Mouse (Mus musculus) CH12.LX (cell line): ENCODE data around the gene Sema7a. TPM values are rescaled to one million over a fixed set of nuclear protein-coding genes. Genes with fewer than 3 reads are reported as not detected.

Experiments used
- DNase-seq: peaks from one replicate; pipeline ENCODE4 v3.0.0-alpha.2; 2013; ENCODE audit errors: extremely low read depth
- H3K27ac ChIP-seq: 2 replicates; pipeline ENCODE4 v1.5.1; 2012; ENCODE audit warnings: low read depth, mild to moderate bottlenecking, control low read depth, moderate library complexity; ENCODE audit not compliant: insufficient read depth
- H3K27me3 ChIP-seq: replicated peaks from 2 replicates; pipeline ENCODE3; 2012; ENCODE audit warnings: inconsistent platforms
- H3K36me3 ChIP-seq, 2 experiments: replicated peaks in 1 of 2; 2 replicates each; pipeline versions ENCODE3 to v1.6.1; 2012; ENCODE audit warnings: inconsistent platforms in 1 of 2, low read length in 1 of 2, mild to moderate bottlenecking in 1 of 2, mixed read lengths in 1 of 2, moderate library complexity in 1 of 2; ENCODE audit not compliant: control insufficient read depth in 1 of 2, insufficient read depth in 1 of 2
- H3K4me1 ChIP-seq, 2 experiments: 2 replicates each; pipeline ENCODE4 v1.6.1; 2012; ENCODE audit warnings: inconsistent platforms in 1 of 2, moderate library complexity in 1 of 2; ENCODE audit not compliant: insufficient read depth in 2 of 2, control insufficient read depth in 1 of 2
- H3K4me2 ChIP-seq: 2 replicates; pipeline ENCODE4 v1.6.1; 2012; ENCODE audit warnings: low read depth, mild to moderate bottlenecking, control low read depth; ENCODE audit not compliant: poor library complexity, insufficient read depth, severe bottlenecking
- H3K4me3 ChIP-seq, 3 experiments: fragments of 150-350 bp in 1 of 3; sonication (generic) in 1 of 3; replicated peaks in 1 of 3; 2 replicates each; pipeline versions ENCODE3 to v1.5.1; 2011 to 2012; ENCODE audit warnings: low read depth in 2 of 3, low read length in 2 of 3, mild to moderate bottlenecking in 2 of 3, moderate library complexity in 2 of 3, control low read depth in 1 of 3, improper control_type of control experiment in 1 of 3, inconsistent platforms in 1 of 3, mixed read lengths in 1 of 3; ENCODE audit not compliant: poor library complexity in 1 of 3
- H3K79me2 ChIP-seq: replicated peaks from 2 replicates; pipeline ENCODE4 v1.6.1; 2012; ENCODE audit warnings: mild to moderate bottlenecking, moderate library complexity; ENCODE audit not compliant: control insufficient read depth, poor library complexity, insufficient read depth, severe bottlenecking; ENCODE audit errors: extremely low read depth
- H3K9ac ChIP-seq: 2 replicates; pipeline ENCODE4 v1.6.1; 2012; ENCODE audit warnings: low read depth, mild to moderate bottlenecking, control low read depth, moderate library complexity; ENCODE audit not compliant: insufficient read depth
- H3K9me3 ChIP-seq: replicated peaks from 2 replicates; pipeline ENCODE3; 2012; ENCODE audit warnings: low read length, inconsistent platforms, mixed read lengths
- BHLHE40 ChIP-seq: IDR thresholded peaks from 2 replicates; pipeline ENCODE4 v1.6.1; 2011; ENCODE audit warnings: mild to moderate bottlenecking, low read depth, low read length, improper control_type of control experiment
- CHD1 ChIP-seq: IDR thresholded peaks from 2 replicates; pipeline ENCODE4 v1.6.1; 2012; ENCODE audit warnings: low read depth, low read length, improper control_type of control experiment, inconsistent platforms
- CHD2 ChIP-seq: IDR thresholded peaks from 2 replicates; pipeline ENCODE4 v1.6.1; 2011; ENCODE audit warnings: low read length, improper control_type of control experiment
- CTCF ChIP-seq, 2 experiments: IDR thresholded peaks in 1 of 2; conservative IDR thresholded peaks in 1 of 2; 2 replicates each; pipeline ENCODE4 v1.5.1; 2011 to 2012; ENCODE audit warnings: low read depth in 2 of 2, low read length in 2 of 2, improper control_type of control experiment in 1 of 2, inconsistent platforms in 1 of 2, mild to moderate bottlenecking in 1 of 2, moderate library complexity in 1 of 2
- E2F4 ChIP-seq: IDR thresholded peaks from 2 replicates; pipeline ENCODE4 v1.6.1; 2011; ENCODE audit warnings: low read depth, low read length, improper control_type of control experiment; ENCODE audit not compliant: insufficient replicate concordance
- HCFC1 ChIP-seq: IDR thresholded peaks from 2 replicates; pipeline ENCODE4 v1.6.1; 2012; ENCODE audit warnings: low read depth, mild to moderate bottlenecking, inconsistent platforms, low read length, improper control_type of control experiment
- IRF4 ChIP-seq: IDR thresholded peaks from 2 replicates; pipeline ENCODE4 v1.6.1; 2014; ENCODE audit warnings: low read depth, mild to moderate bottlenecking, inconsistent platforms, low read length, improper control_type of control experiment
- JUN ChIP-seq: IDR thresholded peaks from 2 replicates; pipeline ENCODE4 v1.6.1; 2011; ENCODE audit warnings: low read depth, mild to moderate bottlenecking, low read length, improper control_type of control experiment, moderate library complexity; ENCODE audit not compliant: insufficient read depth
- JUND ChIP-seq: conservative IDR thresholded peaks from 2 replicates; pipeline ENCODE4 v1.6.1; 2011; ENCODE audit warnings: low read depth, low read length, improper control_type of control experiment
- MEF2A ChIP-seq: IDR thresholded peaks from 2 replicates; pipeline ENCODE4 v1.6.1; 2014; ENCODE audit warnings: low read depth, mild to moderate bottlenecking, inconsistent platforms, low read length, improper control_type of control experiment, borderline replicate concordance
- MXI1 ChIP-seq: IDR thresholded peaks from 2 replicates; pipeline ENCODE4 v1.6.1; 2011; ENCODE audit warnings: mild to moderate bottlenecking, low read depth, low read length, improper control_type of control experiment
- MYC ChIP-seq: IDR thresholded peaks from 2 replicates; pipeline ENCODE4 v1.6.1; 2011; ENCODE audit warnings: low read depth, mild to moderate bottlenecking, improper control_type of control experiment, low read length
- NELFE ChIP-seq: IDR thresholded peaks from 2 replicates; pipeline ENCODE4 v1.6.1; 2011; ENCODE audit warnings: low read depth, low read length, improper control_type of control experiment
- NRF1 ChIP-seq: IDR thresholded peaks from 2 replicates; pipeline ENCODE4 v1.6.1; 2014; ENCODE audit warnings: low read depth, mild to moderate bottlenecking, inconsistent platforms, low read length, improper control_type of control experiment, moderate library complexity
- PAX5 ChIP-seq: IDR thresholded peaks from 2 replicates; pipeline ENCODE4 v1.6.1; 2012; ENCODE audit warnings: low read length, inconsistent platforms, mixed read lengths
- POLR2A ChIP-seq: IDR thresholded peaks from 2 replicates; pipeline ENCODE4 v1.6.1; 2011; ENCODE audit warnings: low read depth, mild to moderate bottlenecking, improper control_type of control experiment, low read length
- POLR2AphosphoS2 ChIP-seq: IDR thresholded peaks from 2 replicates; pipeline ENCODE4 v1.6.1; 2011; ENCODE audit warnings: low read depth, low read length, improper control_type of control experiment
- RCOR1 ChIP-seq: conservative IDR thresholded peaks from 2 replicates; pipeline ENCODE4 v1.6.1; 2012; ENCODE audit warnings: low read depth, mild to moderate bottlenecking, inconsistent platforms, low read length, improper control_type of control experiment
- SIN3A ChIP-seq: IDR thresholded peaks from 2 replicates; pipeline ENCODE4 v1.6.1; 2012; ENCODE audit warnings: low read length, improper control_type of control experiment, inconsistent platforms
- SMC3 ChIP-seq: IDR thresholded peaks from 2 replicates; pipeline ENCODE4 v1.6.1; 2011; ENCODE audit warnings: low read depth, low read length, improper control_type of control experiment
- TCF12 ChIP-seq: IDR thresholded peaks from 2 replicates; pipeline ENCODE4 v1.6.1; 2014; ENCODE audit warnings: low read depth, mild to moderate bottlenecking, inconsistent platforms, low read length, improper control_type of control experiment
- UBTF ChIP-seq: IDR thresholded peaks from 2 replicates; pipeline ENCODE4 v1.6.1; 2012; ENCODE audit warnings: low read depth, mild to moderate bottlenecking, inconsistent platforms, low read length, improper control_type of control experiment, moderate library complexity
- USF1 ChIP-seq: IDR thresholded peaks from 2 replicates; pipeline ENCODE4 v1.6.1; 2014; ENCODE audit warnings: low read depth, mild to moderate bottlenecking, inconsistent platforms, low read length, improper control_type of control experiment
- USF2 ChIP-seq: conservative IDR thresholded peaks from 2 replicates; pipeline ENCODE4 v1.6.1; 2011; ENCODE audit warnings: low read depth, low read length, improper control_type of control experiment
- ZC3H11A ChIP-seq: IDR thresholded peaks from 2 replicates; pipeline ENCODE4 v1.6.1; 2012; ENCODE audit warnings: low read depth, mild to moderate bottlenecking, inconsistent platforms, low read length, improper control_type of control experiment
- ZMIZ1 ChIP-seq: IDR thresholded peaks from 2 replicates; pipeline ENCODE4 v1.6.1; 2012; ENCODE audit warnings: low read depth, mild to moderate bottlenecking, inconsistent platforms, low read length, improper control_type of control experiment
- dilution Hi-C: fragments of 300-500 bp; cut with MboI; formaldehyde crosslinking; loops from 2 replicates; pipeline ENCODE4 v1.14.3; 2020; ENCODE audit warnings: low sequenced_read_pairs; ENCODE audit not compliant: extremely low pct_unique_long_range_greater_than_20kb, extremely low pct_ligation_motif_present
- in situ Hi-C: fragments of 300-500 bp; cut with MboI; formaldehyde crosslinking; loops from 3 replicates; pipeline ENCODE4 v1.14.3; 2019; ENCODE audit warnings: low sequenced_read_pairs, low pct_ligation_motif_present, low pct_unique_long_range_greater_than_20kb, mixed read lengths
- polyA plus RNA-seq: library from polyadenylated mRNA; unstranded; fragments of >175 nt; gene quantifications from 2 replicates; pipeline ENCODE4 v1.2.1, GENCODE M21; 2012; ENCODE audit warnings: low read depth; ENCODE audit not compliant: insufficient read length
- total RNA-seq, 2 experiments: library from RNA; depleted of rRNA; stranded (reverse); fragments of 300-350 nt in 1 of 2; fragments of >200 nt in 1 of 2; gene quantifications; 2 replicates each; pipeline ENCODE4 v1.2.3; 2012 to 2014

Sema7a gene
- total and polyA plus RNA-seq, 3 experiments = 88.6 to 181 (median 89.4) TPM

DNA sequence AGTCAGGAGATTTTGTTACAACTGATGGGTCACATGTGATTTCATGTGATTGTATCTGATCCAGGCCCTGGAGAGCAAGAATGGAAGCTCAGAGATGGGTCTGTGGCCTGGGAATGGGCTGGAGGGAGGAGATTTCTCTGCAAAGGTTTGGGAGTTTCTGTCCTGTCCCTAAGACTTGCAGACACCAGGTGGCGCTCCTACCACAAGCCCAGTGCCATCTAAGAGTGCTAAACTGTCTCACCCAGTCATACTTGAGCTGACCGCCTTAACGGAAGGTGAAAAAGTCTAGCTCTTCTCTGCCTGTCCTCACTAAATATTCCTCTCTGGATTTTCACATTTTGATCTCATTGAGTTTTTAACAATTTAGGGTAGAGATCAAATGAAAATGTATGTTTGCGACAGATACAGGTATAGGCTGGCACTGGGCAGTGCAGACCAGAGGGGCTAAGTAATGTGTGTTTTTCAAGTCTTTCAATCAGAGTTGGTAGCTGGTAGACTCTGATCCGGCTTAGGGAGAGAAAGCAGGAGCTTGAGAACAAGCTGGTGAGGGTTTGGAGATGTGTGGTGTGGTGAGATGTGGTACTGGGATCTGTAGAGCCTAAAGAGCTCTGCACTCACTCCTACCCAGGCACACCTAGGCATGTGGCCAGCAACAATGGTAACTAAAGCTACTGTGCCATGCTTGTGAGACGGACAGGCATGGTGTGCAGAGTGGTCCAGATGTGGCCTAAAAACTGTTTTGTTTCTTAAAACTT, 4.1 kb upstream of the Sema7a start:
- peaks cover 25% of the 10 kb centered on the region for H3K79me2 ChIP-seq
- dilution Hi-C loops = no loop called here
- no peaks in the 10 kb centered on the region for H3K27me3 ChIP-seq
- H3K4me1 ChIP-seq = peaks cover 30 to 76% of the 10 kb centered on the region in 2 experiments
- H3K36me3 ChIP-seq = peaks cover 5 to 18% of the 10 kb centered on the region in 2 experiments
- no peak for TF ChIP-seq HCFC1
- TF ChIP-seq USF1 = no peak
- TF ChIP-seq JUN = no peak
- 0 out of 2 replicates have a peak, but pooled peaks have one; percentile 44 for TF ChIP-seq E2F4
- no peak for TF ChIP-seq PAX5
- peak; percentile 100 for TF ChIP-seq SMC3
- no peak for TF ChIP-seq UBTF
- 0 out of 2 replicates have a peak, but pooled peaks have one; percentile 41 for TF ChIP-seq MYC
- peak; percentile 99 for TF ChIP-seq ZC3H11A
- no peak for TF ChIP-seq ZMIZ1
- TF ChIP-seq USF2 = no peak
- peak; percentile 34; the same call in 1 of the 2 replicates for TF ChIP-seq MXI1
- TF ChIP-seq SIN3A = peak; percentile 74; the same call in 1 of the 2 replicates
- TF ChIP-seq POLR2AphosphoS2 = no peak; the same call in 1 of the 2 replicates
- peak; percentile 1; the same call in 1 of the 2 replicates for TF ChIP-seq MEF2A
- TF ChIP-seq CHD2 = no peak; the same call in 1 of the 2 replicates
- peak; percentile 41; the same call in 1 of the 2 replicates for TF ChIP-seq NELFE
- TF ChIP-seq TCF12 = 0 out of 2 replicates have a peak, but pooled peaks have one; percentile 28
- TF ChIP-seq IRF4 = peak; percentile 64
- TF ChIP-seq CTCF (conservative IDR thresholded peaks at IDR 0.05 in 1 of 2, IDR thresholded peaks at IDR 0.05 in 1 of 2; ENCODE audit: low read depth in 2 of 2, low read length in 2 of 2) = peak; percentile 72 to 98
- no peak for TF ChIP-seq CHD1
- no peak for TF ChIP-seq BHLHE40
- no peak for TF ChIP-seq RCOR1
- no peak for TF ChIP-seq POLR2A
- TF ChIP-seq NRF1 = no peak
- peak; percentile 51; the same call in 1 of the 2 replicates for TF ChIP-seq JUND
- no peak overlapping the region for H3K4me2 ChIP-seq
- no peak overlapping the region; the same call in 1 of the 2 replicates for H3K9ac ChIP-seq
- H3K9me3 ChIP-seq = no peaks in the 10 kb centered on the region
- peak; percentile 90 for DNase-seq
- in situ Hi-C loops = loop anchor here (5.0 kb wide), 1 partner anchor 56 kb away; no protein-coding TSS in a partner anchor
- H3K4me3 ChIP-seq = no peak overlapping the region
- H3K27ac ChIP-seq = peak overlapping the region; percentile 35; the same call in 1 of the 2 replicates
